In genomic region chr10:80330888-80331287, GRCm38 (mm10) we compare ENCODE assay signal across 9 mouse cellular contexts. TPM values are rescaled to one million over a fixed set of nuclear protein-coding genes. Genes with fewer than 3 reads are reported as not detected.
DNase-seq lines count a peak whose midpoint lies in the region; ATAC-seq and TF ChIP-seq lines count a peak whose summit lies in the region.
"Had no signal": no experiment of that assay in that cellular context is flagged by ENCODE, and none has a peak within 500 bp of the region (broad histone marks: within the 10 kb centered on the region; RNA-seq: fewer than 3 reads in every experiment).

No protein-coding gene starts in this region.

- peak overlapping the region; percentile 58; the same call in 1 of the 2 replicates for H3K9ac ChIP-seq in kidney, embryonic 14.5 days (ENCODE audit: low read depth, low read length)
- no peak overlapping the region for H3K9ac ChIP-seq in hindbrain, postnatal 0 days (replicated peaks; ENCODE audit: low read length)
- no peak overlapping the region for H3K9ac ChIP-seq in midbrain, embryonic 15.5 days

- no peak for DNase-seq in kidney, postnatal 36 days
- DNase-seq in embryonic facial prominence, embryonic 10.5 days (ENCODE audit: low spot score), result no peak
- DNase-seq in hindbrain, postnatal 0 days (ENCODE audit: low spot score), result no peak
- DNase-seq in thymus, adult 18-20 months, result no peak
- DNase-seq in adrenal gland, adult 18-20 months (ENCODE audit: low spot score in 2 of 2), result no peak
- DNase-seq in yolk sac, embryonic 10.5 days (ENCODE audit: low spot score), result no peak
- DNase-seq: kidney, postnatal 4 days had no signal

- no peaks in the 10 kb centered on the region; the same call in 1 of the 2 replicates for H3K36me3 ChIP-seq in kidney, embryonic 14.5 days (ENCODE audit: control insufficient read depth, insufficient read depth, low read length)
- H3K36me3 ChIP-seq in embryonic facial prominence, embryonic 10.5 days (replicated peaks), result 0 out of 2 replicates have a peak, but pooled peaks cover 5% of the 10 kb centered on the region
- no peaks in the 10 kb centered on the region for H3K36me3 ChIP-seq in hindbrain, postnatal 0 days (ENCODE audit: insufficient read depth, low read length)
- H3K36me3 ChIP-seq in midbrain, embryonic 15.5 days (replicated peaks), result no peaks in the 10 kb centered on the region

- no peak for TF ChIP-seq CTCF in hindbrain, postnatal 0 days (IDR thresholded peaks at IDR 0.05; ENCODE audit: low read depth)

- no peak for ATAC-seq in kidney, embryonic 14.5 days (ENCODE audit: low FRiP score, low TSS enrichment)
- no peak for ATAC-seq in hindbrain, postnatal 0 days
- ATAC-seq in midbrain, embryonic 15.5 days (replicated peaks), result no peak

- H3K27ac ChIP-seq in kidney, embryonic 14.5 days (ENCODE audit: low read depth, low read length), result no peak overlapping the region
- H3K27ac ChIP-seq in embryonic facial prominence, embryonic 10.5 days (replicated peaks), result 0 out of 2 replicates have a peak overlapping the region, but pooled peaks have one; percentile 30
- H3K27ac ChIP-seq in hindbrain, postnatal 0 days, result no peak overlapping the region
- H3K27ac ChIP-seq in midbrain, embryonic 15.5 days, result no peak overlapping the region

- WGBS in kidney, embryonic 14.5 days, result 76% methylated on average over 2 of the region's 2 CpGs
- 78% methylated on average over 2 of the region's 2 CpGs for WGBS in embryonic facial prominence, embryonic 10.5 days
- 72% methylated on average over 2 of the region's 2 CpGs for WGBS in hindbrain, postnatal 0 days
- 90% methylated on average over 2 of the region's 2 CpGs for WGBS in midbrain, embryonic 15.5 days

- no peaks in the 10 kb centered on the region for H3K9me3 ChIP-seq in kidney, embryonic 14.5 days (ENCODE audit: control insufficient read depth, low read length)
- H3K9me3 ChIP-seq in embryonic facial prominence, embryonic 10.5 days, result no peaks in the 10 kb centered on the region
- no peaks in the 10 kb centered on the region for H3K9me3 ChIP-seq in hindbrain, postnatal 0 days (ENCODE audit: low read length)
- no peaks in the 10 kb centered on the region for H3K9me3 ChIP-seq in midbrain, embryonic 15.5 days

- H3K4me1 ChIP-seq in kidney, embryonic 14.5 days (ENCODE audit: control insufficient read depth, insufficient read depth, low read length), result peaks cover 11% of the 10 kb centered on the region
- H3K4me1 ChIP-seq in embryonic facial prominence, embryonic 10.5 days, result peaks cover 40% of the 10 kb centered on the region
- H3K4me1 ChIP-seq in hindbrain, postnatal 0 days (ENCODE audit: insufficient read depth, low read length), result peaks cover 6% of the 10 kb centered on the region
- peaks cover 13% of the 10 kb centered on the region for H3K4me1 ChIP-seq in midbrain, embryonic 15.5 days

- peak overlapping the region; percentile 44; the same call in 1 of the 2 replicates for H3K4me3 ChIP-seq in kidney, embryonic 14.5 days (ENCODE audit: low read length)
- H3K4me3 ChIP-seq in embryonic facial prominence, embryonic 10.5 days, result peak overlapping the region; percentile 65
- H3K4me3 ChIP-seq in hindbrain, postnatal 0 days (ENCODE audit: low read length), result no peak overlapping the region
- H3K4me3 ChIP-seq in midbrain, embryonic 15.5 days, result no peak overlapping the region

- peaks cover 6% of the 10 kb centered on the region for H3K27me3 ChIP-seq in kidney, embryonic 14.5 days (ENCODE audit: control insufficient read depth, insufficient read depth, low read length)
- peaks cover 74% of the 10 kb centered on the region for H3K27me3 ChIP-seq in embryonic facial prominence, embryonic 10.5 days (replicated peaks; ENCODE audit: low read depth, poor library complexity, severe bottlenecking)
- no peaks in the 10 kb centered on the region for H3K27me3 ChIP-seq in hindbrain, postnatal 0 days (ENCODE audit: insufficient read depth, low read length)
- peaks cover 6% of the 10 kb centered on the region; the same call in 1 of the 2 replicates for H3K27me3 ChIP-seq in midbrain, embryonic 15.5 days (replicated peaks)

- H3K4me2 ChIP-seq in kidney, embryonic 14.5 days (replicated peaks; ENCODE audit: low read depth, low read length), result no peak overlapping the region; the same call in 1 of the 2 replicates
- H3K4me2 ChIP-seq in hindbrain, postnatal 0 days (ENCODE audit: low read depth, low read length), result peak overlapping the region; percentile 74
- H3K4me2 ChIP-seq in midbrain, embryonic 15.5 days, result peak overlapping the region; percentile 83

RNA-seq across cellular contexts. Expression of gene Reep6, which starts 1.1 kb away (rescaled TPM):
- 5.6 and 7.1 TPM in 2 replicates for polyA plus RNA-seq in kidney, embryonic 14.5 days (2014; fragmentation: Nextera tagmentation; extraction: Ambion mirVana)
- polyA plus RNA-seq in embryonic facial prominence, embryonic 10.5 days (2016; fragmentation: Nextera tagmentation; extraction: Ambion mirVana), result 6.6 TPM in 2 replicates
- 3.7 TPM in 2 replicates for total RNA-seq in hindbrain, postnatal 0 days (2014; rRNA removed)
- polyA plus RNA-seq in hindbrain, postnatal 0 days (2015; fragmentation: Nextera tagmentation; extraction: Ambion mirVana), result 5.2 and 5.5 TPM in 2 replicates
- polyA plus RNA-seq in midbrain, embryonic 15.5 days (2015; fragmentation: Nextera tagmentation; extraction: Ambion mirVana), result 5.5 TPM in 2 replicates
- total RNA-seq in adrenal gland, adult 18-20 months (2021), result 10 to 100 TPM; 10.2 to 20.8 TPM

RNA-seq across cellular contexts. Expression of gene Pcsk4, which starts 1.6 kb away (rescaled TPM):
- 6.2 and 8.1 TPM in 2 replicates for polyA plus RNA-seq in kidney, embryonic 14.5 days (2014; fragmentation: Nextera tagmentation; extraction: Ambion mirVana)
- 5.0 and 5.5 TPM in 2 replicates for polyA plus RNA-seq in embryonic facial prominence, embryonic 10.5 days (2016; fragmentation: Nextera tagmentation; extraction: Ambion mirVana)
- total RNA-seq in hindbrain, postnatal 0 days (2014; rRNA removed), result 3.8 and 6.7 TPM in 2 replicates
- 11.0 and 11.8 TPM in 2 replicates for polyA plus RNA-seq in hindbrain, postnatal 0 days (2015; fragmentation: Nextera tagmentation; extraction: Ambion mirVana)
- 4.4 and 5.8 TPM in 2 replicates for polyA plus RNA-seq in midbrain, embryonic 15.5 days (2015; fragmentation: Nextera tagmentation; extraction: Ambion mirVana)
- total RNA-seq in adrenal gland, adult 18-20 months (2021), result 1 to 10 TPM; 1.6 to 3.1 TPM

RNA-seq across cellular contexts. Expression of gene 2310011J03Rik, which starts 10.6 kb away (rescaled TPM):
- polyA plus RNA-seq in kidney, embryonic 14.5 days (2014; fragmentation: Nextera tagmentation; extraction: Ambion mirVana), result 36.1 and 40.5 TPM in 2 replicates
- 53.7 and 56.2 TPM in 2 replicates for polyA plus RNA-seq in embryonic facial prominence, embryonic 10.5 days (2016; fragmentation: Nextera tagmentation; extraction: Ambion mirVana)
- 28.9 and 36.0 TPM in 2 replicates for total RNA-seq in hindbrain, postnatal 0 days (2014; rRNA removed)
- 35.7 and 38.4 TPM in 2 replicates for polyA plus RNA-seq in hindbrain, postnatal 0 days (2015; fragmentation: Nextera tagmentation; extraction: Ambion mirVana)
- polyA plus RNA-seq in midbrain, embryonic 15.5 days (2015; fragmentation: Nextera tagmentation; extraction: Ambion mirVana), result 25.4 and 28.0 TPM in 2 replicates
- 10 to 100 TPM; 25.0 to 28.9 TPM for total RNA-seq in adrenal gland, adult 18-20 months (2021)

RNA-seq across cellular contexts. Expression of gene Adamtsl5, which starts 17.3 kb away (rescaled TPM):
- 1.2 and 2.7 TPM in 2 replicates for polyA plus RNA-seq in kidney, embryonic 14.5 days (2014; fragmentation: Nextera tagmentation; extraction: Ambion mirVana)
- polyA plus RNA-seq in embryonic facial prominence, embryonic 10.5 days (2016; fragmentation: Nextera tagmentation; extraction: Ambion mirVana), result 0.65 and 0.88 TPM in 2 replicates
- 0.18 and 1.0 TPM in 2 replicates for total RNA-seq in hindbrain, postnatal 0 days (2014; rRNA removed)
- 0.91 and 1.2 TPM in 2 replicates for polyA plus RNA-seq in hindbrain, postnatal 0 days (2015; fragmentation: Nextera tagmentation; extraction: Ambion mirVana)
- 0.67 and 0.79 TPM in 2 replicates for polyA plus RNA-seq in midbrain, embryonic 15.5 days (2015; fragmentation: Nextera tagmentation; extraction: Ambion mirVana)
- total RNA-seq in adrenal gland, adult 18-20 months (2021), result 10 to 100 TPM in 1 of 2 experiments, 1 to 10 TPM in 1; 5.1 to 11.5 TPM

RNA-seq across cellular contexts. Expression of gene Plk5, which starts 25.4 kb away (rescaled TPM):
- polyA plus RNA-seq in kidney, embryonic 14.5 days (2014; fragmentation: Nextera tagmentation; extraction: Ambion mirVana), result 0.62 and 0.66 TPM in 2 replicates
- polyA plus RNA-seq in embryonic facial prominence, embryonic 10.5 days (2016; fragmentation: Nextera tagmentation; extraction: Ambion mirVana), result 0.37 and 0.43 TPM in 2 replicates
- total RNA-seq in hindbrain, postnatal 0 days (2014; rRNA removed), result 15.7 and 18.3 TPM in 2 replicates
- 8.9 and 9.3 TPM in 2 replicates for polyA plus RNA-seq in hindbrain, postnatal 0 days (2015; fragmentation: Nextera tagmentation; extraction: Ambion mirVana)
- 6.2 TPM in 2 replicates for polyA plus RNA-seq in midbrain, embryonic 15.5 days (2015; fragmentation: Nextera tagmentation; extraction: Ambion mirVana)
- under 1 TPM; 0.19 to 0.27 TPM for total RNA-seq in adrenal gland, adult 18-20 months (2021)

Comparison
In these comparisons a context has a peak if more than half of its experiments do, and no peak if none do; other contexts are left out.
1. H3K4me3 ChIP-seq: peak in kidney, embryonic 14.5 days (single experiment) and embryonic facial prominence, embryonic 10.5 days (single experiment); none in hindbrain, postnatal 0 days (single experiment) and midbrain, embryonic 15.5 days (single experiment).